In the genomic region with DNA sequence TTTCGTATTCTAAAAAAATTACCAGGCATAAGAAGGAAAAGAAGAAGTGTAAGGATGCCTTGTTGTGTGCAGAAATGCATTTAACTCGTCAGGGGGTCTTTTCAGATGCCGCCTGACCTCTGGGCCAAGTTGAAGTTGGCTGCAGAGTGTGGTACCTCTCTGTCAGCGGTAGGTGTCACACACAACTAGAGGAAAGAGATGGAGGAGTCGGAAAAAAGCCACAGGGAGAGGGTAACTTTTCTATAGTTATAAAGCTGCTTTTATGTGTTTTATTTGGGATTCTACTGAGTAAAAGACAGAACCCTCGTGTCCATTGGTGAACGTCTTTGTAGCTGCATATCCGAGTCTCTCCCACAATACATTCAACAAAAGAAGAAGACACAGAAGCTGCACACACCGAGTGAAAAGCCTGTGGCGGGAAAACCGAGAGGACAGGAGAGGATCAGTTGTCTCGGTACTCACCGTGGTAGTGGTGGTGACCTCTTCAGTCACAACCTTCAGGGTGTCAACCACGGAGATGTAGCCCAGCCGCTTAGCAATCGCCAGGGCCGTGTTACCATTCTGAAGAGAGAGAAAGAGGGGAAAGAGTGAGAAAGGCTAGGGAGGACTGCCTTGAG, we compare ENCODE assay signal across 8 mouse cellular contexts.
DNase-seq lines count a peak whose midpoint lies in the region; ATAC-seq and TF ChIP-seq lines count a peak whose summit lies in the region.

No protein-coding gene starts in this region.

- H3K27me3 ChIP-seq in forebrain, postnatal 0 days (ENCODE audit: insufficient read depth, low read length), result no peaks in the 10 kb centered on the region
- no peaks in the 10 kb centered on the region for H3K27me3 ChIP-seq in liver, postnatal 0 days (ENCODE audit: insufficient read depth, low read length)

- no peaks in the 10 kb centered on the region for H3K9me3 ChIP-seq in ES-E14 (ENCODE audit: control insufficient read depth, insufficient read depth, low read depth, low read length)
- H3K9me3 ChIP-seq in forebrain, postnatal 0 days (ENCODE audit: low read length), result no peaks in the 10 kb centered on the region
- no peaks in the 10 kb centered on the region for H3K9me3 ChIP-seq in liver, postnatal 0 days (ENCODE audit: low read length)

- peak; percentile 6 for DNase-seq in gastrocnemius, postnatal 14 days
- DNase-seq in gastrocnemius, postnatal 36 days, result no peak
- DNase-seq in ES-E14 (ENCODE audit: low read depth, low spot score), result peak; percentile 33
- peak; percentile 41 for DNase-seq in forebrain, postnatal 0 days
- DNase-seq in liver, postnatal 0 days, result no peak
- no peak for DNase-seq in frontal cortex, postnatal 10 days (ENCODE audit: low spot score in 2 of 2)
- DNase-seq in urinary bladder, postnatal 25 days (ENCODE audit: low spot score), result no peak

- TF ChIP-seq EP300 in liver, postnatal 0 days (IDR thresholded peaks at IDR 0.05; ENCODE audit: low read depth), result no peak

- H3K4me3 ChIP-seq in ES-E14 (ENCODE audit: insufficient read depth in 1 of 2, low read depth in 1 of 2, low read length in 2 of 2, poor library complexity in 1 of 2, severe bottlenecking in 1 of 2), result peak overlapping the region; percentile 12 to 37; a peak in 1 of 4 replicates
- peak overlapping the region; percentile 1; the same call in 1 of the 2 replicates for H3K4me3 ChIP-seq in forebrain, postnatal 0 days (ENCODE audit: low read depth, low read length)
- no peak overlapping the region for H3K4me3 ChIP-seq in liver, postnatal 0 days (ENCODE audit: low read depth, low read length)

- H3K4me1 ChIP-seq in ES-E14 (ENCODE audit: control insufficient read depth in 2 of 2, insufficient read depth in 2 of 2, low read length in 2 of 2, poor library complexity in 1 of 2), result peaks cover 0 to 6% of the 10 kb centered on the region in 2 experiments; a peak in 1 of 4 replicates
- H3K4me1 ChIP-seq in forebrain, postnatal 0 days (ENCODE audit: insufficient read depth), result peaks cover 10% of the 10 kb centered on the region; the same call in 1 of the 2 replicates
- no peaks in the 10 kb centered on the region for H3K4me1 ChIP-seq in liver, postnatal 0 days (ENCODE audit: insufficient read depth)

- in situ Hi-C loops in ES-E14 (cut with MboI; ENCODE audit: low sequenced_read_pairs in 2 of 2, unreplicated experiment in 2 of 2), result no loop called here

- no peak overlapping the region for H3K27ac ChIP-seq in ES-E14 (ENCODE audit: insufficient read depth, low read depth, low read length, poor library complexity, severe bottlenecking)
- peak overlapping the region; percentile 73 for H3K27ac ChIP-seq in forebrain, postnatal 0 days (ENCODE audit: low read depth, low read length)
- no peak overlapping the region for H3K27ac ChIP-seq in liver, postnatal 0 days (ENCODE audit: low read depth)

- peak overlapping the region; percentile 40; the same call in 1 of the 2 replicates for H3K9ac ChIP-seq in ES-E14 (ENCODE audit: insufficient read depth, low read depth, low read length, poor library complexity, severe bottlenecking)
- 0 out of 2 replicates have a peak overlapping the region, but pooled peaks have one; percentile 28 for H3K9ac ChIP-seq in forebrain, postnatal 0 days
- H3K9ac ChIP-seq in liver, postnatal 0 days (replicated peaks), result no peak overlapping the region

- no peaks in the 10 kb centered on the region for H3K36me3 ChIP-seq in ES-E14 (ENCODE audit: control insufficient read depth, insufficient read depth, low read length, poor library complexity, severe bottlenecking)
- peaks cover 8% of the 10 kb centered on the region for H3K36me3 ChIP-seq in forebrain, postnatal 0 days (ENCODE audit: insufficient read depth)
- no peaks in the 10 kb centered on the region for H3K36me3 ChIP-seq in liver, postnatal 0 days (replicated peaks; ENCODE audit: insufficient read depth, low read length)

- peak; percentile 47 for TF ChIP-seq CTCF in forebrain, postnatal 0 days (IDR thresholded peaks at IDR 0.05; ENCODE audit: low read depth)
- TF ChIP-seq CTCF in liver, postnatal 0 days (IDR thresholded peaks at IDR 0.05; ENCODE audit: low read depth), result peak; percentile 42

- peak overlapping the region; percentile 42 for H3K4me2 ChIP-seq in forebrain, postnatal 0 days (ENCODE audit: low read depth)
- H3K4me2 ChIP-seq in liver, postnatal 0 days (ENCODE audit: low read depth, low read length), result peak overlapping the region; percentile 53

- 7% methylated on average over 17 of the region's 17 CpGs for WGBS in forebrain, postnatal 0 days
- WGBS in liver, postnatal 0 days (ENCODE audit: insufficient replicate concordance), result 24% methylated on average over 17 of the region's 17 CpGs

- ATAC-seq in forebrain, postnatal 0 days, result peak; percentile 37
- no peak for ATAC-seq in liver, postnatal 0 days
- no peak for ATAC-seq in megakaryocyte, adult 5-6 weeks (ENCODE audit: poor library complexity, severe bottlenecking)

- intact Hi-C loops in gastrocnemius, postnatal 14 days (cut with DNase I; ENCODE audit: low total_unique reads), result no loop called here
- intact Hi-C loops in gastrocnemius, postnatal 36 days (cut with DNase I), result no loop called here

TF ChIP-seq in ES-E14, 5 proteins besides CTCF, POLR2A, EP300 and RAD21:
- TF ChIP-seq ZC3H11A (IDR thresholded peaks at IDR 0.05; ENCODE audit: borderline replicate concordance, low read depth, low read length), result no peak
- TF ChIP-seq HCFC1 (IDR thresholded peaks at IDR 0.05; ENCODE audit: borderline replicate concordance, insufficient read depth, low read length), result no peak
- no peak for TF ChIP-seq ZNF384 (IDR thresholded peaks at IDR 0.05; ENCODE audit: low read depth, low read length)
- no peak for TF ChIP-seq MAFK (IDR thresholded peaks at IDR 0.05; ENCODE audit: insufficient read depth, low read depth, low read length)
- no peak for TF ChIP-seq CHD2 (IDR thresholded peaks at IDR 0.05; ENCODE audit: low read depth, low read length)

Comparison
In these comparisons a context has a peak if more than half of its experiments do, and no peak if none do; other contexts are left out.
1. DNase-seq: peak in gastrocnemius, postnatal 14 days (single experiment), ES-E14 (single experiment) and forebrain, postnatal 0 days (single experiment); none in gastrocnemius, postnatal 36 days (0 of 2), liver, postnatal 0 days (single experiment), frontal cortex, postnatal 10 days (0 of 2) and urinary bladder, postnatal 25 days (single experiment).